Mouse (Mus musculus) yolk sac, embryonic 10.5 days (tissue): ENCODE data around the gene Gm43518.

ENCODE experiments used
- DNase-seq: peaks from one replicate; pipeline ENCODE4 v3.0.0-alpha.2; 2017; ENCODE audit warnings: low spot score

Gm43518 gene

GRCm38 (mm10) chr5:123979221-123979979, 52.2 kb downstream of the Gm43518 start:
- DNase-seq = no peak

- no peak for DNase-seq
Observed at GRCm38 (mm10) chr5:123979980-123980369, 52.8 kb downstream of the Gm43518 start.

- DNase-seq = no peak
Observed at GRCm38 (mm10) chr5:123980521-123981249, 53.5 kb downstream of the Gm43518 start.

GRCm38 (mm10) chr5:123981250-123981554, 54.0 kb downstream of the Gm43518 start:
- DNase-seq = no peak

GRCm38 (mm10) chr5:123982838-123983237, 55.6 kb downstream of the Gm43518 start:
- DNase-seq = no peak

GRCm38 (mm10) chr5:123985434-123985833, 58.2 kb downstream of the Gm43518 start:
- no peak for DNase-seq

- DNase-seq = no peak
Observed at GRCm38 (mm10) chr5:123986925-123987324, 59.7 kb downstream of the Gm43518 start.

- DNase-seq = no peak
Observed at GRCm38 (mm10) chr5:123987511-123987910, 60.3 kb downstream of the Gm43518 start.
